ENCODE assay signal across 8 mouse cellular contexts in the genomic region with DNA sequence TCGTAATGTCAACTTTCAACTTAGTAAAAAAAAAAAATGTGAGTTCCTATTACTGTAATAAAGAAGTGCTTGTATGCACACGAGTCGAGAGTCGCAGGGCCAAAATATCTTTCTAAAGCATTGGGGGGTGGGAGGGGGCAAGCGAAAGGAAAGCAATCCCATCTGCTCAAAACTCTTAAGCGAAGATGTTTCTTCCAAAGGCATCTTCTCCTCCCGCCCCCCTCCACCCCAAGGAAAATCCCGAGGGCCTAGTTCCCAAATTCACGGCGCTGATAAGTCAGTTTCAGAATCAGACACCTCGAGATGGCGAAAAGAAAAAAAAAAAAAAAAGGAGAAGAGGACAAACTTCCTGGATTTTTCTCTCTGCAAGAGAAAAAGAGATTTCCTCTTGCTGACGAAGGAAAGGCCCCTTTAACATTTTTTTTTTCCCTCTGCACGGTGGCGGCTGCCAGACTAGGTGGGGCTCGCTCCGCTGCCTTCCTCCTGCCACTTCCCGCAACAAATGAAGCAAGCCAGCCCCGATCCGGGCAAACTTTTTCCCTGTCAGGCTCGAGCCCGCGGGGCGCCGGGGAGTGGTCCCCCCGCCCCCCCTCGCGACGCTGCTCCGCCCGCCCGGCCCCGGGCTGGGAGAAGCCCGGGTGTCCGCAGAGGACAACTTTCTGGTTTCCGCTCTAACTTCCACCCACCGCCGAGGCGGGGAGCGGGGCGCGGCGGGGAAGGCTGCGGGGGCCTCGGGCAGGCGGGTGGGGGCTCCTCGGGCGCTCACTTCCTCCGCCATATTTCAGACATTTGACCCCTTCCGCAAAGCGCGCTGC. TPM values are rescaled to one million over a fixed set of nuclear protein-coding genes. Genes with fewer than 3 reads are reported as not detected.
A peak's percentile ranks its signal among the peaks of the same experiment; 100 is the strongest.
DNase-seq lines count a peak whose midpoint lies in the region; ATAC-seq and TF ChIP-seq lines count a peak whose summit lies in the region.

No protein-coding gene starts in this region.

- peak; percentile 78 to 82 for DNase-seq in heart, postnatal 10 days
- peak; percentile 75 to 82 for DNase-seq in kidney, postnatal 4 days
- peak; percentile 69 for DNase-seq in lung, adult 2 months

- H3K4me3 ChIP-seq in E14TG2a.4 (replicated peaks; ENCODE audit: low read length), result peak overlapping the region; percentile 88
- H3K4me3 ChIP-seq in forebrain, embryonic 13.5 days, result peak overlapping the region; percentile 89
- H3K4me3 ChIP-seq in lung, adult 2 months (replicated peaks; ENCODE audit: extremely low read depth, low read depth, low read length), result peak overlapping the region; percentile 97
- peak overlapping the region; percentile 93 for H3K4me3 ChIP-seq in neural tube, embryonic 14.5 days (ENCODE audit: low read depth, low read length)
- peak overlapping the region; percentile 96 for H3K4me3 ChIP-seq in testis, adult 2 months (ENCODE audit: control insufficient read depth, low read depth, low read length)

- peak; percentile 33; the same call in 1 of the 2 replicates for TF ChIP-seq POLR2A in lung, adult 2 months (IDR thresholded peaks at IDR 0.05; ENCODE audit: borderline replicate concordance, extremely low read depth, low read depth, low read length)
- TF ChIP-seq POLR2A in testis, adult 2 months (IDR thresholded peaks at IDR 0.05; ENCODE audit: control insufficient read depth, low read depth, low read length), result no peak

- H3K4me2 ChIP-seq in forebrain, embryonic 13.5 days, result peak overlapping the region; percentile 73
- peak overlapping the region; percentile 73 for H3K4me2 ChIP-seq in neural tube, embryonic 14.5 days (ENCODE audit: low read depth, low read length)

- peaks cover 5% of the 10 kb centered on the region; the same call in 1 of the 2 replicates for H3K27me3 ChIP-seq in E14TG2a.4 (ENCODE audit: insufficient read depth, low read length)
- H3K27me3 ChIP-seq in forebrain, embryonic 13.5 days, result no peaks in the 10 kb centered on the region
- no peaks in the 10 kb centered on the region for H3K27me3 ChIP-seq in neural tube, embryonic 14.5 days (ENCODE audit: control insufficient read depth, insufficient read depth, low read length)
- no peaks in the 10 kb centered on the region for H3K27me3 ChIP-seq in testis, adult 2 months (ENCODE audit: control insufficient read depth, insufficient read depth, low read length)

- no peak for TF ChIP-seq CTCF in E14TG2a.4 (conservative IDR thresholded peaks at IDR 0.05; ENCODE audit: low read length)
- no peak for TF ChIP-seq CTCF in lung, adult 2 months (IDR thresholded peaks at IDR 0.05; ENCODE audit: insufficient read depth, low read length)
- TF ChIP-seq CTCF in testis, adult 2 months (IDR thresholded peaks at IDR 0.05; ENCODE audit: control insufficient read depth, insufficient read depth, insufficient replicate concordance, low read depth, low read length), result no peak

- peak overlapping the region; percentile 93 for H3K9ac ChIP-seq in forebrain, embryonic 13.5 days
- H3K9ac ChIP-seq in neural tube, embryonic 14.5 days (replicated peaks; ENCODE audit: low read depth, low read length), result peak overlapping the region; percentile 96

- peaks cover 64% of the 10 kb centered on the region for H3K4me1 ChIP-seq in E14TG2a.4 (replicated peaks; ENCODE audit: low read depth, low read length)
- H3K4me1 ChIP-seq in forebrain, embryonic 13.5 days, result peaks cover 24% of the 10 kb centered on the region
- peaks cover 15% of the 10 kb centered on the region for H3K4me1 ChIP-seq in lung, adult 2 months (ENCODE audit: control insufficient read depth, insufficient read depth, low read length)
- H3K4me1 ChIP-seq in neural tube, embryonic 14.5 days (ENCODE audit: control insufficient read depth, insufficient read depth, low read length), result peaks cover 23% of the 10 kb centered on the region
- H3K4me1 ChIP-seq in testis, adult 2 months (ENCODE audit: control insufficient read depth, insufficient read depth, low read length), result peaks cover 10% of the 10 kb centered on the region

- H3K9me3 ChIP-seq in E14TG2a.4 (ENCODE audit: low read length), result no peaks in the 10 kb centered on the region
- H3K9me3 ChIP-seq in forebrain, embryonic 13.5 days (replicated peaks), result no peaks in the 10 kb centered on the region
- H3K9me3 ChIP-seq in neural tube, embryonic 14.5 days (ENCODE audit: control insufficient read depth, low read length), result no peaks in the 10 kb centered on the region

- peaks cover 4% of the 10 kb centered on the region; the same call in 1 of the 2 replicates for H3K36me3 ChIP-seq in E14TG2a.4 (ENCODE audit: insufficient read depth, low read length)
- H3K36me3 ChIP-seq in forebrain, embryonic 13.5 days (ENCODE audit: poor library complexity, severe bottlenecking), result no peaks in the 10 kb centered on the region
- no peaks in the 10 kb centered on the region for H3K36me3 ChIP-seq in neural tube, embryonic 14.5 days (ENCODE audit: control insufficient read depth, insufficient read depth, low read length)
- H3K36me3 ChIP-seq in testis, adult 2 months (ENCODE audit: control insufficient read depth, insufficient read depth, low read length), result no peaks in the 10 kb centered on the region

- intact Hi-C loops in heart, postnatal 10 days (cut with DNase I), result loop anchor here (2.0 to 5.0 kb wide), 5 partner anchors 52 to 262 kb away; partner anchors contain the start of gene Nup107

- ATAC-seq in cerebellum, adult (ENCODE audit: insufficient number of reproducible peaks, low FRiP score, low TSS enrichment), result 0 out of 2 replicates have a peak, but pooled peaks have one; percentile 2
- ATAC-seq in forebrain, embryonic 13.5 days, result peak; percentile 17
- peak; percentile 45 for ATAC-seq in neural tube, embryonic 14.5 days (ENCODE audit: low read depth)

- H3K27ac ChIP-seq in forebrain, embryonic 13.5 days, result peak overlapping the region; percentile 97
- peak overlapping the region; percentile 99 for H3K27ac ChIP-seq in neural tube, embryonic 14.5 days (ENCODE audit: low read depth, low read length)
- H3K27ac ChIP-seq in testis, adult 2 months (ENCODE audit: control insufficient read depth, insufficient read depth, low read depth, low read length), result peak overlapping the region; percentile 87

- WGBS in forebrain, embryonic 13.5 days, result 2% methylated on average over 43 of the region's 52 CpGs
- WGBS in lung, adult 2 months, result under 1% methylated on average over 49 of the region's 52 CpGs
- 1% methylated on average over 50 of the region's 52 CpGs for WGBS in neural tube, embryonic 14.5 days

RNA-seq across cellular contexts. Expression of gene Rap1b, which starts 0.8 kb away (rescaled TPM):
- polyA plus RNA-seq in forebrain, embryonic 13.5 days (2015; fragmentation: Nextera tagmentation; extraction: Ambion mirVana), result 123 and 129 TPM in 2 replicates
- total RNA-seq in heart, postnatal 10 days (2021), result 10 to 100 TPM; 89.8 to 96.6 TPM
- polyA plus RNA-seq in lung, adult 2 months (2012; rRNA removed), result 57.1 and 71.7 TPM in 2 replicates
- polyA plus RNA-seq in neural tube, embryonic 14.5 days (2014; fragmentation: Nextera tagmentation; extraction: Ambion mirVana), result 172 and 195 TPM in 2 replicates
- 9.6 and 13.8 TPM in 2 replicates for polyA plus RNA-seq in testis, adult 2 months (2012; rRNA removed)

RNA-seq across cellular contexts. Expression of gene Nup107, which starts 52.5 kb away (rescaled TPM):
- 68.1 and 69.7 TPM in 2 replicates for polyA plus RNA-seq in forebrain, embryonic 13.5 days (2015; fragmentation: Nextera tagmentation; extraction: Ambion mirVana)
- 10 to 100 TPM; 14.5 to 14.7 TPM for total RNA-seq in heart, postnatal 10 days (2021)
- polyA plus RNA-seq in lung, adult 2 months (2012; rRNA removed), result 4.5 and 8.0 TPM in 2 replicates
- polyA plus RNA-seq in neural tube, embryonic 14.5 days (2014; fragmentation: Nextera tagmentation; extraction: Ambion mirVana), result 34.5 and 41.4 TPM in 2 replicates
- 12.7 and 16.8 TPM in 2 replicates for polyA plus RNA-seq in testis, adult 2 months (2012; rRNA removed)

Comparison
In these comparisons a context has a peak if more than half of its experiments do, and no peak if none do; other contexts are left out.
1. Peak in every context shown above with its lines: DNase-seq, ATAC-seq, H3K4me3 ChIP-seq and H3K27ac ChIP-seq.